Mouse (Mus musculus) CD8-positive naive resting alpha-beta T cell, adult 2 months (primary cell): ENCODE measurements around the gene Adamtsl4.

Experiments
- DNase-seq, 2 experiments: peaks; one replicate each; pipeline ENCODE4 v3.0.0; 2022; ENCODE audit warnings: low read depth in 2 of 2, low spot score in 2 of 2

The Adamtsl4 gene

GRCm38 (mm10) chr3:95645313-95646235 lies 42.1 kb downstream of the Adamtsl4 start:
- peak in 1 of 2 experiments; percentile 39 for DNase-seq

GRCm38 (mm10) chr3:95643097-95643496 lies 44.6 kb downstream of the Adamtsl4 start:
- DNase-seq = no peak

- DNase-seq = no peak
Measured at GRCm38 (mm10) chr3:95639694-95640093, 48.0 kb downstream of the Adamtsl4 start.

- no peak for DNase-seq
Measured at GRCm38 (mm10) chr3:95636072-95636471, 51.6 kb downstream of the Adamtsl4 start.

- DNase-seq = no peak
Measured at GRCm38 (mm10) chr3:95635636-95636035, 52.1 kb downstream of the Adamtsl4 start.

GRCm38 (mm10) chr3:95632648-95633588 lies 54.8 kb downstream of the Adamtsl4 start:
- no peak for DNase-seq

DNA sequence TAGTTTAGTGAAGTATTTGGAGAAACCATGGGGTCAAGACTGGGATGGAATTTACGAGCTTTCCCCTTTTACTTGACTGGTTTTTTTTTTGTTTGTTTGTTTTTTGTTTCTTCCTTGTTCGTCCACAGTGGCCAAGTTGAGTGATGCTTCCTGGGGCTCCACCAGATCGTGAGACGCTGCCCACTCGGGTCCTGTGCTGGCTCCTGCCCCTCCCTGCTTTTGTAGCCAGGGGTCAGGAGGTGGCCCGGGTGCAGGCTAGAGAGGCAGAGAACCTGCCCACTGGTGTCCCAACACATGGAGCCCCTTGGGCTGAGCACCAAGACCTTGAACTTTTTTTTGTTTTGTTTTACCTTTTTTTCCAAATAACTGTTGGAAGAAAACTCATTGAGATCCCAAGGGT lies 56.4 kb downstream of the Adamtsl4 start:
- DNase-seq = no peak

- DNase-seq = no peak
Measured at GRCm38 (mm10) chr3:95630856-95631255, 56.9 kb downstream of the Adamtsl4 start.

- DNase-seq = no peak
Measured at GRCm38 (mm10) chr3:95629755-95630154, 58.0 kb downstream of the Adamtsl4 start.

- DNase-seq = no peak
Measured at GRCm38 (mm10) chr3:95627763-95628162, 60.0 kb downstream of the Adamtsl4 start.
